Mouse (Mus musculus): ENCODE data around the gene Hbb-bt. TPM values are rescaled to one million over a fixed set of nuclear protein-coding genes. Genes with fewer than 3 reads are reported as not detected.
"Not testable (repeated sequence)": the region's sequence is repeated elsewhere in the genome, so short reads cannot be mapped to it uniquely, and the experiment has no call there.

The Hbb-bt gene
- total RNA-seq, 2 experiments from 2014 or later: 243 to 471 TPM

DNA sequence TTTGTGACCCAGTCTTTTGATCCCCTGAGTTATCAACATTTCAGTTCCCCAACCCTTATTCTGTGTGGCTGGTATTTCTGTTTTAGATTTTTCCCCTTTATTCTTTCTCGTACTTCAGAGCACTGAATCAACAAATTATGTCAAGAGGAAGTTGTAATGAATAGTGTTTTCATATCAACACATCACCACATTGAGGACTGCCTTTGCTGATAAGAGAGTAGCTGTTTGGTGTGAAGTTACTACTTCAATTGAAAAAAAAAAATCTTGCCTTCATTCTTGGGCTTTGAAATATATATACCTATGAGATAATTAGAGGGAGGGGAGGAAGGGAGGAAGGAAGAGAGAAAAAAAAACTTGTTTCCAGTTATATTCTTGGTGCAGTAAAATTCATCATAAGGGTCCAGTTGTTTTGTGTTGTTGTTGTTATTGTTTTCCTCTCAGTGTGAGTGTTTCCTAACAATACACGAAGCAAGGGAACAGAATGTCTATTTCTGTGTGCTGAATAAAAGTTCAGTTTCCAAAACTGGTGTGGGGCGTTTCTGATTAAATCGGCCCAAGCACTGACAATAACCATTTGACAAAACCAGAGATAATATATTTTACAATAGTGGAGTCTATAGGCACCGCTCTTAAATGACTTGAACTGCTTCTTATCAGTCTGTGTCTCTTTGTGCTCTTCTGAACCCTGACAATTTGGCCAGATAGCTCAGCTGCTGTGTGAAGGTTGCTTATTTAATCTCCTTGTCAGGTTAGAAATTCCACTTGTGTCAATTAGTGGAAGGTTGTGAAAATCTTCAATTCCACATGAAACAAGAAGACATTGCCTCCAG, 4.6 kb downstream of the Hbb-bt start:
- no peak for DNase-seq

DNA sequence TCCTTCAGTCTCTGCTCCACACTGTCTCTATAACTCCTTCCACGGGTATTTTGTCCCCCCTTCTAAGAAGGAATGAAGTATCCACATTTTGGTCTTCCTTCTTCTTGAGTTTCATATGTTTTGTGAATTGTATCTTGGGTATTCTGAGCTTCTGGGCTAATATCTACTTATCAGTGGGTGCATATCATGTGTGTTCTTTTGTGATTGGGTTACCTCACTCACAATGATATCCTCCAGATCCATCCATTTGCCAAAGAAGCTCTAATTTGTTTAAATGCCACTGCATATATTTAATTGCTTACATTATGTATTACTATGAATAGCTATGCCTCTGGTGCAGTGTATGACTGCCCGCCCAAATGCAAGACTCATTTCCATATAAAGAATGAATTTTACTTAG, 5.7 kb downstream of the Hbb-bt start:
- DNase-seq: not testable (repeated sequence)

DNA sequence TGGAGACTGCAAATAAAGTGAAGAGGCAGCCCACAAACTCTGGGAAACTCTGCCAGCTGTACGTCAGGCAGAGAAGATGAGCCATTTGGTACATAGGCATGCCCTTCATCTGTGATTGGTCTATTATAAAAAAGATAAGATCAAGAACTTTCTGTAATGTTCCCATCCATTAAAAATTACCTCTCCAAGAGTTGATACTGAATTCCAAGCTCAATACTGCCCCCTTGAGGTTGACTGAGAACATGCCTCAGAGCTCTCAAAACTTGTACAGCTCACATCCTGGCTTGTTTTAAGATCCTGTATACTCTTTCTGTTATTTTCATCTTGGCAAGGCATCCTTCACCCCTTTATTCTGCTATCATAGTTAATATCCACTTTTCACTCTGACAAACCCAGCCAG, 6.9 kb downstream of the Hbb-bt start:
- DNase-seq: peak; percentile 3 to 22

DNA sequence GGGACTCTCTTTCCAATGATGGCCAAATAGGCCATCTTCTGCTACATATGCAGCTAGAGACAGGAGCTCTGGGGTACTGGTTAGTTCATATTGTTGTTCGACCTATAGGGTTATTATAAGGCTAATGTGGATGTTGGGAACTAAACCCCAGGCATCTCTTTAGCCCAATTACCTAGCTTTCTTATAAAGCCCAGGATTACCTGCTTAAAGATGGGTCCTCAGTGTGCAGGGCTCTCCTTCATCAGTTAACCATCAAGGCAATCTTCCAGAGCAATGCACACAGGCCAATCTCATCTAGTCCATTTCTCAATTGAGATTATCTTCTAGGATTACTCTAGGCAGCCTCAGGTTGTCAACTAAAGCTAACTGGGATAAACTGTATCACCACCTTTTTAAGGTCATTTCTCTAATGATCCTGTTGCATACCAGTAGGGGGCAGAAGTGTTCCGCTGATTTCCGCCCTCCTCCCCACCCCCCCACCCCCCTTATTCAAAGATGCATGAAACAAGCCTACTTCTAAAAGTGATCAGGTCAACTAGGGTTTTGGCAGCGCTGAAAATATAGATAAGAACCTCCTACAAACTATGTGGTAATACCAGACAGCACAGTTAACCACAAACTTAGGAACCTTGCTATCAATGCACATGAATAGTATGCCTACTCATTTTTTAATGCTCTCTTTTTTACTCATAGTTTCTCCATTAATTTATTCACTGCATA, 21.0 kb downstream of the Hbb-bt start:
- DNase-seq: peak in 1 of 2 experiments; percentile 1

DNA sequence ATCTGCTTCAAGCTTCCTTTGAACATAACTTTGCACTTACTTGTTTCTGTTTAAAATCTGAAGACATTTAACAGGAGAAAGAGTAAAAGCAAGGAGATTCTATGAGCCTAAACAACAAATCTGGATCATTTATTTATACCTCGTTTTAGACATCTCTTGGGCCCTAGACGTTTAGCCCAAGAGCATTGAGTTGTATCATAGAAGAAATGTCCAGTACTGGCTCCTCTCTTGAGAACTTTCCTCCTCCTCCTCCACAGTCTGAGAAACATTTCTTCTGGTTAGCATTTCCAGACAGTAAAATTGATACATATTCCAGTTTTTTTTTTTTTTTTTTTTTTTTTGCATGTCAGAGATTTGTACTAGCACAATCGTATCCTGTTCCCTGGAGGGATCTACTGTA, 22.1 kb downstream of the Hbb-bt start, which contains the start of gene Olfr67:
Gene Olfr67 (minus strand): TSS at position 101 of the 400 bp plus-strand sequence.
- DNase-seq: no peak

DNA sequence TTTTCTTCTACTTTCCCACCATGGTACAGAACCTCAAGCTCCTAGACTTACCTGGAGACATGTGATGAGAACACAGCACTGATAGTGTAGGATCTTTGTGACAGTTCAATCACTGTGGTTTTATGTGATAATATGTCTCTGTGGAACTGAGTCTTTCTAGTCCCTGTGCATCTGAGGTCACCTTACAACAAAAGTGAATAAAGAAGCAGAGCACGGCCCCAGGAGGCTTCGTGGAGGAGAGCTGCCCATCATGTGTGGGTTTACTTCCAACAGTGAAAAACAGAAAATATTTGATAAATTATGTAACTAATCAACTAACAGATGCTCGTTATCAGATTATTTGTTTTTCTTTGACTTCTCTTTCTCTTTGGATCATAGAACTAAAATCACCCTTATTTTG, 34.2 kb downstream of the Hbb-bt start, which contains the start of gene Olfr68:
Gene Olfr68 (minus strand): TSS at position 101 of the 400 bp plus-strand sequence.
- DNase-seq: no peak

DNA sequence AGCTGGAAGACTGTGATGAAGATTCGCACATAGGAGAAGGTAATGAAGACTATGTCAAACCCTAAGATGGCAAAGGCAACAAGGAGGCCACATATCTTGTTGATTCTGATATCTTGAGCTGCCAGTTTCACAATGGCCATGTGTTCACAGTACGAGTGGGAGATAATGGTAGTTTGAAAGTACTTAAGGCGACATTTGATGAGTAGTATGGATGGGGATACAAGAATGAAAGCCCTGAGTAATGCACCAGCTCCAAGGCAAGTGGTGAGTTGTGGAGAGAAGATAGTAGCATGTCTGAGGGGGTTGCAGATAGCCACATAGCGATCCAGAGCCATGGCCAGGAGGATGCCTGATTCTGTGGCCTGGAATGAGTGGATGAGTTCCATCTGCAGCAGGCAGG, 36.1 kb downstream of the Hbb-bt start:
- DNase-seq: not testable (repeated sequence)

DNA sequence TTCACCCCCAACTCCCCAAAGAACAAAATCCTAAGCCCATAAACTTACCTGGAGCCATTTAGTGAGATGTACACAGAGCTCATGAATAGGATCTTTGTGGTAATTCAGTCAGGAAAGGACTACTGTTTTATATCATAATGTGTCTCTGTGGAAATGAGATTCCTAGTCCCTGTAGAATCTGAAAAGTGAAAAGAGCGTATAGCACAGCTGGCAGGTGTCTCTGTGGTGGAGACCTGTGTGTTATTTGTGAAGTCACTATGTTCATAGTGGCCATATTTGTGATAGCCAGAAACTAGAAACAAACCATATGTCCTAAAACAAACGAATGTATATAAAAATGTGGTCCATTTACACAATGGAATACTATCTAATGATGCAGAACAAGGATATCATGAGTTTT, 42.3 kb downstream of the Hbb-bt start, which contains the start of gene Olfr69:
Gene Olfr69 (minus strand): TSS at position 101 of the 400 bp plus-strand sequence.
- DNase-seq: no peak

DNA sequence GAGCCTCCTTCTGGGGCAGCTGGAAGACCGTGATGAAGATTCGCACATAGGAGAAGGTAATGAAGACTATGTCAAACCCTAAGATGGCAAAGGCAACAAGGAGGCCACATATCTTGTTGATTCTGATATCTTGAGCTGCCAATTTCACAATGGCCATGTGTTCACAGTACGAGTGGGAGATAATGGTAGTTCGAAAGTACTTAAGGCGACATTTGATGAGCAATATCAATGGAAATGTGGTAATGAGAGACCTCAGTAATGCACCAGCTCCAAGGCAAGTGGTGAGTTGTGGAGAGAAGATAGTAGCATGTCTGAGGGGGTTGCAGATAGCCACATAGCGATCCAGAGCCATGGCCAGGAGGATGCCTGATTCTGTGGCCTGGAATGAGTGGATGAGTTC, 46.1 kb downstream of the Hbb-bt start:
- not testable (repeated sequence) for DNase-seq

Other genes starting within 250 kb of the Hbb-bt start
- not detected for gene Olfr616, start 244.9 kb downstream of the Hbb-bt start, total RNA-seq (2021)
- gene Olfr617, start 240.9 kb downstream of the Hbb-bt start, total RNA-seq (2021): not detected
- gene Olfr618, start 223.9 kb downstream of the Hbb-bt start, total RNA-seq (2021): not detected
- gene Olfr619, start 213.4 kb downstream of the Hbb-bt start, total RNA-seq (2021): not detected
- not detected for gene Olfr620, start 201.5 kb downstream of the Hbb-bt start, total RNA-seq (2021)
- not detected for gene Olfr622, start 171.3 kb downstream of the Hbb-bt start, total RNA-seq (2021)
- gene Olfr623, start 150.3 kb downstream of the Hbb-bt start, total RNA-seq (2021): not detected
- not detected for gene Olfr624, start 142.8 kb downstream of the Hbb-bt start, total RNA-seq (2021)
- not detected for gene Olfr625-ps1, start 131.3 kb downstream of the Hbb-bt start, total RNA-seq (2021)
- gene Olfr243, start 99.3 kb downstream of the Hbb-bt start, total RNA-seq (2021): not detected
- gene Olfr628, start 83.6 kb downstream of the Hbb-bt start, total RNA-seq (2021): not detected
- not detected for gene Olfr629, start 69.1 kb downstream of the Hbb-bt start, total RNA-seq (2021)
- not detected for gene Olfr630, start 56.7 kb downstream of the Hbb-bt start, total RNA-seq (2021)
- not detected for gene Olfr69, start 42.4 kb downstream of the Hbb-bt start, total RNA-seq (2021)
- not detected for gene Olfr68, start 34.3 kb downstream of the Hbb-bt start, total RNA-seq (2021)
- gene Olfr67, start 22.2 kb downstream of the Hbb-bt start, total RNA-seq (2021): not detected
- 1,000 to 10,000 TPM; 1,998 to 3,266 TPM for gene Hbb-bs, start 14.1 kb upstream of the Hbb-bt start, total RNA-seq (2021)
- not detected for gene Hbb-bh2, start 26.5 kb upstream of the Hbb-bt start, total RNA-seq (2021)
- gene Hbb-bh1, start 29.2 kb upstream of the Hbb-bt start, total RNA-seq (2021): not detected
- gene Hbb-y, start 39.2 kb upstream of the Hbb-bt start, total RNA-seq (2021): not detected
- not detected for gene Olfr66, start 72.3 kb upstream of the Hbb-bt start, total RNA-seq (2021)
- gene Olfr64, start 80.5 kb upstream of the Hbb-bt start, total RNA-seq (2021): not detected
- gene Olfr65, start 89.5 kb upstream of the Hbb-bt start, total RNA-seq (2021): not detected
- not detected for gene Olfr631, start 114.8 kb upstream of the Hbb-bt start, total RNA-seq (2021)
- not detected for gene Olfr632, start 120.4 kb upstream of the Hbb-bt start, total RNA-seq (2021)
- not detected for gene Olfr633, start 130.4 kb upstream of the Hbb-bt start, total RNA-seq (2021)
- not detected for gene Olfr635, start 157.2 kb upstream of the Hbb-bt start, total RNA-seq (2021)
- not detected for gene Olfr638, start 184.8 kb upstream of the Hbb-bt start, total RNA-seq (2021)
- gene Olfr639, start 203.3 kb upstream of the Hbb-bt start, total RNA-seq (2021): not detected
- not detected for gene Olfr640, start 211.6 kb upstream of the Hbb-bt start, total RNA-seq (2021)
- gene Olfr641, start 221.4 kb upstream of the Hbb-bt start, total RNA-seq (2021): not detected
- gene Olfr642, start 238.7 kb upstream of the Hbb-bt start, total RNA-seq (2021): not detected
- gene 4930516K23Rik, start 247.4 kb upstream of the Hbb-bt start, total RNA-seq (2021): not detected